Mouse (Mus musculus) heart, embryonic 15.5 days (tissue): ENCODE data around the gene Cwc25. TPM values are rescaled to one million over a fixed set of nuclear protein-coding genes. Genes with fewer than 3 reads are reported as not detected.
A peak's percentile ranks its signal among the peaks of the same experiment; 100 is the strongest.

Source experiments
- ATAC-seq: fragments of 200-750 bp; cut with Nextera tagmentation; replicated peaks from 2 replicates; pipeline ENCODE4 v1.8.0; 2017; ENCODE audit warnings: low read depth, moderate TSS enrichment; ENCODE audit not compliant: insufficient number of reproducible peaks, insufficient read depth, low FRiP score
- H3K27ac ChIP-seq: fragments of 300-500 bp; sonication (generic); 2 replicates; pipeline ENCODE4 v1.5.1; 2015; ENCODE audit warnings: mild to moderate bottlenecking, inconsistent platforms
- H3K27me3 ChIP-seq: fragments of 300-500 bp; sonication (generic); 2 replicates; pipeline ENCODE4 v1.6.1; 2015; ENCODE audit warnings: inconsistent platforms
- H3K36me3 ChIP-seq: fragments of 300-500 bp; sonication (generic); 2 replicates; pipeline ENCODE4 v1.6.1; 2015; ENCODE audit warnings: mild to moderate bottlenecking, inconsistent platforms
- H3K4me1 ChIP-seq: fragments of 300-500 bp; sonication (generic); replicated peaks from 2 replicates; pipeline ENCODE4 v1.6.1; 2015; ENCODE audit warnings: inconsistent platforms
- H3K4me2 ChIP-seq: fragments of 300-500 bp; sonication (generic); 2 replicates; pipeline ENCODE4 v1.6.1; 2015; ENCODE audit warnings: inconsistent platforms, mild to moderate bottlenecking, moderate library complexity
- H3K4me3 ChIP-seq: fragments of 300-500 bp; sonication (generic); 2 replicates; pipeline ENCODE4 v1.5.1; 2015; ENCODE audit warnings: mild to moderate bottlenecking, inconsistent platforms
- H3K9ac ChIP-seq: fragments of 300-500 bp; sonication (generic); 2 replicates; pipeline ENCODE4 v1.6.1; 2015; ENCODE audit warnings: mild to moderate bottlenecking, inconsistent platforms
- H3K9me3 ChIP-seq: fragments of 300-500 bp; sonication (generic); replicated peaks from 2 replicates; pipeline ENCODE4 v1.6.1; 2016; ENCODE audit warnings: inconsistent platforms
- WGBS: fragments of 180-500 bp; shearing (Covaris S2); methylation state at CpG from one replicate; pipeline ENCODE4 v1.1.7; 2015; ENCODE audit warnings: mixed read lengths; 5-methylcytosine and 5-hydroxymethylcytosine counted together
- polyA plus RNA-seq: library from polyadenylated mRNA; unstranded; fragments of >200 nt; fragmentation: Nextera tagmentation; extraction: Ambion mirVana; gene quantifications from 2 replicates; pipeline ENCODE4 v1.2.1, GENCODE M21; 2015

Gene Cwc25
- polyA plus RNA-seq, 1 experiment from 2014 or later = 9.5 TPM

GRCm38 (mm10) chr11:97761638-97762037, 4.7 kb downstream of the Cwc25 start:
- H3K4me3 ChIP-seq = no peak overlapping the region
- no peak for ATAC-seq
- no peak overlapping the region for H3K27ac ChIP-seq
- H3K27me3 ChIP-seq = no peaks in the 10 kb centered on the region
- H3K36me3 ChIP-seq = peaks cover 48% of the 10 kb centered on the region
- H3K9ac ChIP-seq = no peak overlapping the region
- H3K9me3 ChIP-seq = no peaks in the 10 kb centered on the region
- peaks cover 12% of the 10 kb centered on the region for H3K4me1 ChIP-seq
- H3K4me2 ChIP-seq = no peak overlapping the region

- ATAC-seq = no peak
Observed at GRCm38 (mm10) chr11:97758942-97759341, 7.4 kb downstream of the Cwc25 start.

GRCm38 (mm10) chr11:97758125-97758524, 8.2 kb downstream of the Cwc25 start:
- no peaks in the 10 kb centered on the region for H3K27me3 ChIP-seq
- no peak overlapping the region for H3K27ac ChIP-seq
- no peak overlapping the region for H3K4me2 ChIP-seq
- H3K4me3 ChIP-seq = no peak overlapping the region
- no peak overlapping the region for H3K9ac ChIP-seq
- H3K4me1 ChIP-seq = no peaks in the 10 kb centered on the region
- H3K36me3 ChIP-seq = peaks cover 68% of the 10 kb centered on the region
- whole genome bisulfite sequencing = 95% methylated on average over 1 of the region's 1 CpGs
- no peak for ATAC-seq
- H3K9me3 ChIP-seq = no peaks in the 10 kb centered on the region

More at GRCm38 (mm10) chr11:97758942-97759341, 7.4 kb downstream of the Cwc25 start:
- no peaks in the 10 kb centered on the region for H3K4me1 ChIP-seq
- no peaks in the 10 kb centered on the region for H3K9me3 ChIP-seq
- no peaks in the 10 kb centered on the region for H3K27me3 ChIP-seq
- peaks cover 65% of the 10 kb centered on the region for H3K36me3 ChIP-seq
- WGBS = 58% methylated on average over 6 of the region's 6 CpGs
- no peak overlapping the region for H3K4me2 ChIP-seq
- no peak overlapping the region for H3K27ac ChIP-seq
- no peak overlapping the region for H3K4me3 ChIP-seq
- H3K9ac ChIP-seq = no peak overlapping the region

- WGBS = 90% methylated on average over 8 of the region's 8 CpGs
- Histone ChIP-seq H3K9me3 (no peaks in the 10 kb centered on the region), H3K27ac (no peak overlapping the region), H3K9ac (no peak overlapping the region), H3K27me3 (no peaks in the 10 kb centered on the region), H3K4me3 (no peak overlapping the region), H3K36me3 (peaks cover 66% of the 10 kb centered on the region), H3K4me2 (no peak overlapping the region), H3K4me1 (no peaks in the 10 kb centered on the region)
- ATAC-seq = no peak
Observed at GRCm38 (mm10) chr11:97753277-97753676, 13.1 kb downstream of the Cwc25 start.

- no peaks in the 10 kb centered on the region for H3K9me3 ChIP-seq
- WGBS = 84% methylated on average over 5 of the region's 5 CpGs
Observed at GRCm38 (mm10) chr11:97748496-97748895, 17.9 kb downstream of the Cwc25 start.

GRCm38 (mm10) chr11:97747773-97748172, 18.6 kb downstream of the Cwc25 start:
- 82% methylated on average over 8 of the region's 8 CpGs for WGBS
- Histone ChIP-seq H3K9me3 (no peaks in the 10 kb centered on the region), H3K27me3 (no peaks in the 10 kb centered on the region), H3K36me3 (peaks cover 43% of the 10 kb centered on the region), H3K9ac (no peak overlapping the region), H3K27ac (no peak overlapping the region), H3K4me2 (no peak overlapping the region), H3K4me3 (no peak overlapping the region), H3K4me1 (peaks cover 11% of the 10 kb centered on the region)
- ATAC-seq = no peak

More at GRCm38 (mm10) chr11:97748496-97748895, 17.9 kb downstream of the Cwc25 start:
- no peak overlapping the region for H3K4me3 ChIP-seq
- H3K27me3 ChIP-seq = no peaks in the 10 kb centered on the region
- no peak overlapping the region for H3K27ac ChIP-seq
- H3K36me3 ChIP-seq = peaks cover 50% of the 10 kb centered on the region
- ATAC-seq = no peak
- H3K4me2 ChIP-seq = no peak overlapping the region
- peaks cover 4% of the 10 kb centered on the region for H3K4me1 ChIP-seq
- no peak overlapping the region for H3K9ac ChIP-seq

- WGBS = 8% methylated on average over 13 of the region's 13 CpGs
- peaks cover 22% of the 10 kb centered on the region for H3K4me1 ChIP-seq
- no peak for ATAC-seq
Observed at GRCm38 (mm10) chr11:97745331-97745721, 21.0 kb downstream of the Cwc25 start.

GRCm38 (mm10) chr11:97744718-97745330, 21.5 kb downstream of the Cwc25 start:
- peaks cover 22% of the 10 kb centered on the region for H3K4me1 ChIP-seq
- no peaks in the 10 kb centered on the region for H3K9me3 ChIP-seq

More at GRCm38 (mm10) chr11:97745331-97745721, 21.0 kb downstream of the Cwc25 start:
- peak overlapping the region; percentile 95 for H3K4me3 ChIP-seq
- H3K9ac ChIP-seq = no peak overlapping the region; the same call in 1 of the 2 replicates
- H3K9me3 ChIP-seq = no peaks in the 10 kb centered on the region
- peaks cover 23% of the 10 kb centered on the region for H3K36me3 ChIP-seq
- no peaks in the 10 kb centered on the region for H3K27me3 ChIP-seq
- no peak overlapping the region for H3K27ac ChIP-seq
- H3K4me2 ChIP-seq = peak overlapping the region; percentile 64

GRCm38 (mm10) chr11:97744063-97744717, 22.2 kb downstream of the Cwc25 start, which contains the start of gene Pip4k2b:
Pip4k2b (minus strand) TSS chr11:97744704.
- ATAC-seq = peak; percentile 21
- Histone ChIP-seq H3K27me3 (no peaks in the 10 kb centered on the region), H3K27ac (peak within 1 kb of the TSS; percentile 92), H3K9me3 (no peaks in the 10 kb centered on the region), H3K9ac (peak within 1 kb of the TSS; percentile 94), H3K4me3 (peak within 1 kb of the TSS; percentile 95), H3K36me3 (peaks cover 17% of the 10 kb centered on the region; the same call in 1 of the 2 replicates), H3K4me2 (peak within 1 kb of the TSS; percentile 84), H3K4me1 (peaks cover 22% of the 10 kb centered on the region)
- WGBS = under 1% methylated on average over 60 of the region's 63 CpGs

More at GRCm38 (mm10) chr11:97744718-97745330, 21.5 kb downstream of the Cwc25 start:
- WGBS = under 1% methylated on average over 57 of the region's 57 CpGs
- peak overlapping the region; percentile 92 for H3K27ac ChIP-seq
- H3K36me3 ChIP-seq = peaks cover 20% of the 10 kb centered on the region; the same call in 1 of the 2 replicates
- peak; percentile 96 for ATAC-seq
- peak overlapping the region; percentile 94 for H3K9ac ChIP-seq
- peak overlapping the region; percentile 84 for H3K4me2 ChIP-seq
- no peaks in the 10 kb centered on the region for H3K27me3 ChIP-seq
- peak overlapping the region; percentile 95 for H3K4me3 ChIP-seq

- Histone ChIP-seq H3K4me3 (peak overlapping the region; percentile 95), H3K36me3 (peaks cover 15% of the 10 kb centered on the region; the same call in 1 of the 2 replicates), H3K4me1 (peaks cover 22% of the 10 kb centered on the region), H3K27ac (no peak overlapping the region), H3K4me2 (peak overlapping the region; percentile 84), H3K9ac (peak overlapping the region; percentile 94), H3K27me3 (no peaks in the 10 kb centered on the region), H3K9me3 (no peaks in the 10 kb centered on the region)
- ATAC-seq = no peak
- WGBS = 26% methylated on average over 9 of the region's 9 CpGs
Observed at GRCm38 (mm10) chr11:97743423-97743822, 22.9 kb downstream of the Cwc25 start.

- 80% methylated on average over 9 of the region's 9 CpGs for WGBS
- no peak overlapping the region for H3K27ac ChIP-seq
- peak overlapping the region; percentile 95; the same call in 1 of the 2 replicates for H3K4me3 ChIP-seq
- H3K4me2 ChIP-seq = peak overlapping the region; percentile 84
- no peaks in the 10 kb centered on the region for H3K27me3 ChIP-seq
- ATAC-seq = no peak
- peaks cover 22% of the 10 kb centered on the region for H3K4me1 ChIP-seq
- no peak overlapping the region for H3K9ac ChIP-seq
- peaks cover 15% of the 10 kb centered on the region; the same call in 1 of the 2 replicates for H3K36me3 ChIP-seq
- H3K9me3 ChIP-seq = no peaks in the 10 kb centered on the region
Observed at GRCm38 (mm10) chr11:97742591-97742990, 23.8 kb downstream of the Cwc25 start.
